Mouse (Mus musculus) cerebellum, adult 11-12 months (tissue): Measurements from ENCODE around the gene Sugt1.
A peak's percentile ranks its signal among the peaks of the same experiment; 100 is the strongest.

Experiments
- DNase-seq: peaks from one replicate; pipeline ENCODE4 v3.0.0; 2022

Sugt1 gene

GRCm38 (mm10) chr14:79587139-79587851 is at the start of gene Sugt1:
Gene Sugt1, plus strand, starts transcription at chr14:79587691.
- DNase-seq = peak; percentile 97

- no peak for DNase-seq
Observed at GRCm38 (mm10) chr14:79537921-79538320, 49.6 kb upstream of the Sugt1 start.

- no peak for DNase-seq
Observed at GRCm38 (mm10) chr14:79541606-79542005, 45.9 kb upstream of the Sugt1 start.

- DNase-seq = no peak
Observed at GRCm38 (mm10) chr14:79549343-79549742, 38.1 kb upstream of the Sugt1 start.

- DNase-seq = no peak
Observed at GRCm38 (mm10) chr14:79551929-79552328, 35.6 kb upstream of the Sugt1 start.

- no peak for DNase-seq
Observed at GRCm38 (mm10) chr14:79552854-79553253, 34.6 kb upstream of the Sugt1 start.

- no peak for DNase-seq
Observed at GRCm38 (mm10) chr14:79557796-79558195, 29.7 kb upstream of the Sugt1 start.

GRCm38 (mm10) chr14:79562745-79563144 is 24.7 kb upstream of the Sugt1 start:
- peak; percentile 14 for DNase-seq

GRCm38 (mm10) chr14:79564784-79565183 is 22.7 kb upstream of the Sugt1 start:
- no peak for DNase-seq

- no peak for DNase-seq
Observed at GRCm38 (mm10) chr14:79573482-79574191, 13.9 kb upstream of the Sugt1 start.

GRCm38 (mm10) chr14:79574361-79574760 is 13.1 kb upstream of the Sugt1 start:
- no peak for DNase-seq

GRCm38 (mm10) chr14:79583526-79584245 is 3.8 kb upstream of the Sugt1 start:
- DNase-seq = no peak

- peak; percentile 16 for DNase-seq
Observed at GRCm38 (mm10) chr14:79586499-79587138, 872 bp upstream of the Sugt1 start.

GRCm38 (mm10) chr14:79587852-79588229 is 350 bp downstream of the Sugt1 start:
- DNase-seq = no peak

GRCm38 (mm10) chr14:79588534-79588951 is 1.1 kb downstream of the Sugt1 start:
- DNase-seq = peak; percentile 39

GRCm38 (mm10) chr14:79589401-79589800 is 1.9 kb downstream of the Sugt1 start:
- no peak for DNase-seq

GRCm38 (mm10) chr14:79590916-79591315 is 3.4 kb downstream of the Sugt1 start:
- DNase-seq = no peak

- DNase-seq = no peak
Observed at GRCm38 (mm10) chr14:79591611-79592010, 4.1 kb downstream of the Sugt1 start.

- DNase-seq = no peak
Observed at GRCm38 (mm10) chr14:79594069-79594468, 6.6 kb downstream of the Sugt1 start.

GRCm38 (mm10) chr14:79596602-79597001 is 9.1 kb downstream of the Sugt1 start:
- DNase-seq = no peak

GRCm38 (mm10) chr14:79605881-79606280 is 18.4 kb downstream of the Sugt1 start:
- no peak for DNase-seq

- no peak for DNase-seq
Observed at GRCm38 (mm10) chr14:79606392-79606791, 18.9 kb downstream of the Sugt1 start.

- DNase-seq = no peak
Observed at GRCm38 (mm10) chr14:79606867-79607266, 19.4 kb downstream of the Sugt1 start.
